Mouse (Mus musculus): ENCODE data around the gene Hsd17b14. TPM values are rescaled to one million over a fixed set of nuclear protein-coding genes. Genes with fewer than 3 reads are reported as not detected.

Gene Hsd17b14
- total RNA-seq, 4 experiments from 2014 or later: 0.72 to 2.6 (median 1.2) TPM; not detected in 1

DNA sequence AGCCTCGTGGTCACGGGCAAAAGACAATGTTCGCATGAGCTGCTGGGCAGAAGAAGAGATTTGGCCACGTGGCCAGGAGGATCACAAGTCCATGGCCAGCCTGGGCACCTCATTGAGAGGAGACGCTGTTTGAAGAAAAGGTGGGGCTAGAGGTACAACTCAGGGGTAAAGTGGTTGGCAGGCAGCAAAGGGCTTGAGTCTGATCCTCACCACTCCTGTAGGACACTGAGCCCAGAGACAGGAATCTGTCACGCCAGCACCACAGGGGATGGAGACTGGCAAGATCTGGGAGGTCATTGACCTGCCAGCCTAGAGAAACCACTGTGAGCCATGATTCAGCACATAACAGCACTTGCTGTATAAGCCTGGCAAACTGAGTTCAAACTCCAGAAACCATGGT, 42.8 kb downstream of the Hsd17b14 start:
- no peak for DNase-seq (ENCODE audit: low spot score in 2 of 2)

GRCm38 (mm10) chr7:45598960-45599879, 44.5 kb downstream of the Hsd17b14 start:
- DNase-seq (ENCODE audit: low spot score in 2 of 2): no peak

GRCm38 (mm10) chr7:45605704-45606289, 51.1 kb downstream of the Hsd17b14 start:
- no peak for DNase-seq (ENCODE audit: low spot score in 2 of 2)

- DNase-seq (ENCODE audit: low spot score in 2 of 2): no peak
Observed at GRCm38 (mm10) chr7:45609511-45609910, 54.8 kb downstream of the Hsd17b14 start.

- DNase-seq (ENCODE audit: low spot score in 2 of 2): no peak
Observed at GRCm38 (mm10) chr7:45616277-45616676, 61.6 kb downstream of the Hsd17b14 start.

DNA sequence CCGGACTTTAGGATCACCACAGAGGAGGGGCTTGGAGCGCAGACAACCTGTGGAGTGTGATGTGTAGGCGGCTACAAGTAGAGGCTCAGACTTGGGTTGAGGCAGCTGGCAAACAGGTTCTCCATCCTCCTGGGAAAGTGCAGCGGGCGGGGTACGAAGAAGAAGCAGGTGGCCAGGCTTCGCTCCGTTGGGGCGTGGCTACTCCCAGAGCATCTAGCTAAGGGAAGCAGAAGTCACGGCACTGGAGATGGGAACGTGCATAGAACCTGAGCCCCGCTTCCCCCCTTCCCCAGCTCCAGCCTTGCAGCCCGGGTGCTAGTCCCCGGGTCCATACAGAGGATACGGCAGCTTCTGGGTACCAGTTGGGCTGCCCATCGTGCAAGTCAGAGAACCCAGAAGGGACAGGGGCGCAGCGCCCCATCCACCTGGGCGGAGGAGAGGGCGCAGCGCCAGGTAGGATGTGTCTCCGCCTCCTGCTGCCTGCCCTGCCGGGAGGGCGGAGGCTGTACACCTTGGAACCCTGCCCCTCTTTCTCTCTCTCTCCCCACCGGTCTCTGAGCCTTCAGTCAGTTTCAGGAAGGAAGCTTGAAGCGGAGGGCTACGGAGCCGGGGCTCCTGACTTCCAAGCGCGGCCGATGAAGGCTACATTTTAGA, 62.5 kb downstream of the Hsd17b14 start, which contains the start of gene Fut1:
Fut1 (plus strand) TSS at position 248 of the 654 bp plus-strand sequence.
- no peak for DNase-seq (ENCODE audit: low spot score in 2 of 2)

Other genes starting within 250 kb of the Hsd17b14 start
- gene Trpm4, start 221.1 kb upstream of the Hsd17b14 start, total RNA-seq (2022): 10 to 100 TPM; 23.9 to 27.8 (median 25.1) TPM
- gene Hrc, start 219.6 kb upstream of the Hsd17b14 start, total RNA-seq (2022): 1 to 10 TPM in 1 of 4 experiments, under 1 TPM in 3; 0.26 to 1.1 (median 0.78) TPM
- gene Ppfia3, start 187.9 kb upstream of the Hsd17b14 start, total RNA-seq (2022): 100 to 1,000 TPM; 137 to 162 (median 150) TPM
- gene Lin7b, start 184.3 kb upstream of the Hsd17b14 start, total RNA-seq (2022): 100 to 1,000 TPM; 139 to 172 (median 159) TPM
- 100 to 1,000 TPM; 295 to 398 (median 356) TPM for gene Snrnp70, start 159.2 kb upstream of the Hsd17b14 start, total RNA-seq (2022)
- under 1 TPM in 1 of 4 experiments, not detected in 3; 0.14 TPM for gene Kcna7, start 149.2 kb upstream of the Hsd17b14 start, total RNA-seq (2022)
- gene Ntf5, start 141.2 kb upstream of the Hsd17b14 start, total RNA-seq (2022): under 1 TPM in 2 of 4 experiments, not detected in 2; 0.36 to 0.39 TPM
- gene Lhb, start 134.1 kb upstream of the Hsd17b14 start, total RNA-seq (2022): not detected
- 10 to 100 TPM; 14.7 to 16.4 (median 15.1) TPM for gene Gys1, start 120.0 kb upstream of the Hsd17b14 start, total RNA-seq (2022)
- gene Ruvbl2, start 116.8 kb upstream of the Hsd17b14 start, total RNA-seq (2022): 10 to 100 TPM; 30.0 to 37.5 (median 32.0) TPM
- gene Ftl1, start 95.0 kb upstream of the Hsd17b14 start, total RNA-seq (2022): 100 to 1,000 TPM; 206 to 283 (median 229) TPM
- gene Bax, start 88.0 kb upstream of the Hsd17b14 start, total RNA-seq (2022): 10 to 100 TPM; 57.8 to 78.7 (median 67.0) TPM
- gene Tulp2, start 73.0 kb upstream of the Hsd17b14 start, total RNA-seq (2022): not detected
- gene Gm45808, start 68.1 kb upstream of the Hsd17b14 start, total RNA-seq (2022): 1 to 10 TPM in 3 of 4 experiments, not detected in 1; 1.9 to 3.2 (median 2.9) TPM
- 1 to 10 TPM; 5.9 to 7.0 (median 6.3) TPM for gene Dhdh, start 66.1 kb upstream of the Hsd17b14 start, total RNA-seq (2022)
- 100 to 1,000 TPM in 3 of 4 experiments, 10 to 100 TPM in 1; 97.8 to 121 (median 110) TPM for gene Nucb1, start 44.5 kb upstream of the Hsd17b14 start, total RNA-seq (2022)
- 10 to 100 TPM; 16.0 to 27.0 (median 22.4) TPM for gene Ppp1r15a, start 28.6 kb upstream of the Hsd17b14 start, total RNA-seq (2022)
- 1 to 10 TPM; 3.0 to 5.1 (median 4.0) TPM for gene Plekha4, start 28.6 kb upstream of the Hsd17b14 start, total RNA-seq (2022)
- 10 to 100 TPM; 19.3 to 21.1 (median 19.9) TPM for gene Bcat2, start 15.3 kb downstream of the Hsd17b14 start, total RNA-seq (2022)
- not detected for gene Fgf21, start 60.6 kb downstream of the Hsd17b14 start, total RNA-seq (2022)
- under 1 TPM in 1 of 4 experiments, not detected in 3; 0.21 TPM for gene Fut1, start 62.4 kb downstream of the Hsd17b14 start, total RNA-seq (2022)
- gene Izumo1, start 66.9 kb downstream of the Hsd17b14 start, total RNA-seq (2022): not detected
- 1 to 10 TPM; 5.9 to 7.6 (median 6.6) TPM for gene Rasip1, start 72.6 kb downstream of the Hsd17b14 start, total RNA-seq (2022)
- 1 to 10 TPM; 3.5 to 6.0 (median 5.6) TPM for gene Mamstr, start 85.1 kb downstream of the Hsd17b14 start, total RNA-seq (2022)
- gene Fut2, start 111.5 kb downstream of the Hsd17b14 start, total RNA-seq (2022): under 1 TPM in 1 of 4 experiments, not detected in 3; 0.59 TPM
- gene Ntn5, start 129.1 kb downstream of the Hsd17b14 start, total RNA-seq (2022): 1 to 10 TPM; 7.6 to 8.7 (median 8.2) TPM
- gene Sec1, start 139.5 kb downstream of the Hsd17b14 start, total RNA-seq (2022): 1 to 10 TPM in 1 of 4 experiments, under 1 TPM in 3; 0.63 to 1.1 (median 0.87) TPM
- 100 to 1,000 TPM; 230 to 247 (median 241) TPM for gene Car11, start 144.9 kb downstream of the Hsd17b14 start, total RNA-seq (2022)
- gene Dbp, start 150.2 kb downstream of the Hsd17b14 start, total RNA-seq (2022): 100 to 1,000 TPM; 164 to 236 (median 186) TPM
- 100 to 1,000 TPM; 340 to 384 (median 357) TPM for gene Rpl18, start 160.6 kb downstream of the Hsd17b14 start, total RNA-seq (2022)
- 10 to 100 TPM; 24.9 to 27.4 (median 25.3) TPM for gene Sphk2, start 163.1 kb downstream of the Hsd17b14 start, total RNA-seq (2022)
- under 1 TPM in 1 of 4 experiments, not detected in 3; 0.14 TPM for gene Fam83e, start 166.3 kb downstream of the Hsd17b14 start, total RNA-seq (2022)
- gene Spaca4, start 170.9 kb downstream of the Hsd17b14 start, total RNA-seq (2022): not detected
- gene Lmtk3, start 228.8 kb downstream of the Hsd17b14 start, total RNA-seq (2022): 100 to 1,000 TPM; 219 to 241 (median 237) TPM
- 10 to 100 TPM; 12.9 to 15.9 (median 14.9) TPM for gene Sult2b1, start 229.8 kb downstream of the Hsd17b14 start, total RNA-seq (2022)